Mouse (Mus musculus) embryo, embryonic 10 days (tissue): ENCODE measurements at regions not wholly inside any gene's neighbourhood (a gene's known extent, or its start where the extent isn't known, plus 50 kb on each side); places are given as distances from the start of the nearest gene placed in this dataset.
A peak's percentile ranks its signal among the peaks of the same experiment; 100 is the strongest.
"Not testable (repeated sequence)": the region's sequence is repeated elsewhere in the genome, so short reads cannot be mapped to it uniquely, and the experiment has no call there.

Experiments
- DNase-seq: peaks from one replicate; pipeline ENCODE4 v3.0.0-alpha.2; 2015; ENCODE audit warnings: low spot score

DNA sequence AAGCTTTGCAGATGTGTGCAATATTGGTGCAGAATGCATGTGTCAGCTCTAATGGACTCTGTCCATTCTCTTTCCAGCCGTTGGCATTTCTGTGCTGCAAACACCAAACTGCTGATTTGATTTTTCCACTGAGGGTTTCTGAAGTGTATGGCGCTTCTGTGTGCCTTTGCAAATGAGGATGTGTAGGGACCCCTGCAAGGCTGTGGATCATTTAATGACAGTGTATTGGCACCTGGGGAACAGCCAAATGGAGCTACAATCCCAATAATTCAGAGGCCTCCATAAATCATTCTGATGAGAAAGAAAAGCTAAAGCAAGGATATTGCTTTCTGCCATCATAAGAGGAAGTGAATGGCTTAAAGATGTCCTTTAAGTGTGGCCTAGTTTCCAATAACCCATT lies 305.9 kb upstream of the Pkdcc start:
- no peak for DNase-seq

DNA sequence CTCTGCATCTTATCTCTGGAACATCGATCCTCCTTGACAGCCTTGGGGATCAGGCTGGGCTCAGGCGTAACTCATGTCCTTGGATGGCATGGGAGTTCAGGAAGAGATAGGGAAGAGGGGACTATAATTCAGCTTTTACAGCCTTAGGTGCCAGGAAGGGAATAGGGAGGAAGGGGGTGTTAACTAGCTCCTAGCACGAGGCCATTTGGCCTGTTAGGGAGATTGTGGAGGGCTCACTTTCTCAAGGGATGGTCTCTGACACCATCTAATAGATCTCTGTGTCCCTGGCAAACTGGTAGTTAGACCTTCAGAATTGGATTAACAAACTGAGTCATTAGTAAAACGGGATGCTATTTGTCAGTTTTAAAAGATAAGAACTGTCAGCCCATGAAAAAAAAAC lies 292.1 kb upstream of the Pkdcc start:
- DNase-seq, result not testable (repeated sequence)

GRCm38 (mm10) chr17:82925751-82926150 lies 289.3 kb upstream of the Pkdcc start:
- no peak for DNase-seq

DNA sequence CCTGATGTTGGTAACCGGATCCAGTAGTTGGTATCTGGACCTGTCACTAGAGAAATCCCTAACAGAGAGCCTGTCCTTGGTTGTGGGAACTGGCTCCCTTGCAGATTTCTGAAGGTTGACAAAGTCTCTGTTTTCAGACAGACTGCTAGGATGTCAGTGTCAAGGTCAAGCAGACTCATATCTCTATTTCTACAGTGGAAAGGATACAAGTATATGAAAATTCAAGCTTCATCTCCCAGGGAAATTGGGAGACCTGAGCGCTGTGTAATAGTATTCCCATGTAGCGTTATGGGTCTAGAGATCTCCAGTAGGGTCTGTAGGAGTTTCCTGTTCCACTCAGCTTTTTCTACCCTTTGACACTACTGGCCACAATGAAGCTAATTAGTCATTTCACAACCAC lies 287.4 kb upstream of the Pkdcc start:
- no peak for DNase-seq

DNA sequence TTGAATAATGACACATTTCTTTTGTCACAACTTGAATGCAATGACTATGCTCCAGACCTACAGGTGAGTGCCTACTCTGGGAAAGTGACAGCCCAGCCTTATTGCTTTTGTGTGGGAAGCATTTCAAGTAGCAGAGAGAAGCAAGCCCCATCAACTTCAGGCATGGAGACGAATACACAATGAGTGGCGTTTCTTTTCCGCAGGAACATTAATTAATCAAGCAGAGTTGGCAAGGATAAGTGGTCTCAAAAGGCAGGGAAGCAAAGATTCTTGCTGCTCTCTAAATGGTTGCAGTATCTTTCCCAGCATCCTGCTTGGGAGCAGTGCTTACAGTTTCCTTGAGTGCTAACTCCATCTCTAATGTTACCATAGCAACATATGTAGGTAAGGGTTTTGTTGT lies 285.6 kb upstream of the Pkdcc start:
- DNase-seq, result no peak

DNA sequence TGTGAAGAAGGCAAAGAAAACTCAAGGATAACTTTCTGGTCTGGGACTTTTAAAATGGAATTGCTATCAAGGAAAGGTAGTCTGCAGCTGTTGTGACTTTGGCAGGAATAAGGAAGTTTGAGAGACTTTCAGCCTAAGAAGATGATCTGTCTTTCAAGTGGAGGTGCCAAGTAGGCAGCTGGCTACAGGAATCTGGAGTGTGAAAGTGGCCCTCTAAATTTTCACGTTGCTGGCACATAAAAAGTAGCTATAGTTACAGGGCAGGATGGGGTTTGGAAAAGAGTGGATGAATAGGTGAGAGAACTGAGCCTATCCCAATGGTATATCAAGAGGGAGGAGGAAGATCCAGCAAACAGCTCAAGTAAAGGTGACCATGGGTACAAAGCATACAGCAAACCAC lies 284.4 kb upstream of the Pkdcc start:
- DNase-seq, result no peak

- no peak for DNase-seq
These were observed 283.6 kb upstream of the Pkdcc start for GRCm38 (mm10) chr17:82931476-82931875.

DNA sequence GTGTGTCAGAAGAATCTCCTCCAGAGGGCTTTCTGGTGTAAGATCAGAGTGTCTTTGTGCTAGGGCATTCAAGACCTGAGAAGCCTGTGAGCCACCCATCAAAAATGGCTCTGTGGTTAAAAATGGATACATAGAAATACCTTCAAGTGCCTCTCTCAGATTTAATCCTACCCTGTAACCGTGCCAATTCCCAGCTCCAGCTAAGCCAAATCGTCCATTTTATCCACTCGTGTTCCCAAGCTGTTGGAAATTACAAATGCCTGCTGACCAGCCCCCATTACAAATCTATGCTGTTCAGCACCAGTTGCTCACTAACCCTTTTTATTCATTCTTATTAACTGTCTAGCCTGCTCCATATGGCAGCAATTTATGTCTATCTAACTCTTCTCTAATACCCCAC lies 278.3 kb upstream of the Pkdcc start:
- no peak for DNase-seq

GRCm38 (mm10) chr17:82946083-82946482 lies 269.0 kb upstream of the Pkdcc start:
- DNase-seq, result no peak

- DNase-seq, result no peak
These were observed 265.3 kb upstream of the Pkdcc start for GRCm38 (mm10) chr17:82949794-82950193.

DNA sequence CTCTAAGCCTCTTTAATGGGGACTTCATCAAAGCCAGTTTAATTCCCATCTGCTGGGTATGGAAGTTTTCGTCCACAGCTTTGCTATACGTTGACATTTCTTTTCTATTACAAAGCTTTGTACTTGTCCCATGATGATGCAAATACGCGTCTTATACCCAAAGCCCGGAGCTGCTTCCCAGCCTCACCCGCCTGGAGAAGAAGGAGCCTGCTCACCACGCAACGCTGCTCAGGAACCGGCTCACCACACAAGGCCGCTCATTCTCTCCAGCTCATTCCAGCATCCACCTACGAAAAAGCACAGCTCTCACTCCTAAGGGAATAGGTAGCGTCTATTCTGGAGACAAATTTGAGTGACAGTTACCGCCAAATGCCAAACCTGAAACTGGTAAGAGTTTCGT lies 264.8 kb upstream of the Pkdcc start:
- no peak for DNase-seq

GRCm38 (mm10) chr17:82957409-82957808 lies 257.7 kb upstream of the Pkdcc start:
- peak; percentile 66 for DNase-seq

DNA sequence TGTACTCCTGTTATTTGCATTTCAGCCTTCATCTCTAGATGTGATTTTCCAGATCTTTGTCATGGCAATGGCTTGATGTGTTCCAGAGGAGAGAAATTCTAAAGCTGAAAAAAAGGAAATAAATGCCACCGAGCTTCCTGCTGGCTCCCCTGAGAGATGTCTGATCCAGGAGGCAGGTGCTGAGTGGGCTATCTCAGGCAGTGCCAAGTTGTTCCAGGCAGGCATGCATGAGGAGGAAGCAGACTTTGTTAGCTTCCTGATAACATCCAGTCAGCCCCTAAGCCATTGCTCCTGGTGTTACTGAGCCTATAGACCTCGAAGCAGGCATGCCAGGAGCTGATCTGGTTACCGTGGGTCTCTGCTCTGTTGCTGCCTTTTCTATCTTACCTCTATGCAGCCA lies 251.7 kb upstream of the Pkdcc start:
- DNase-seq, result no peak

GRCm38 (mm10) chr17:82999710-83000109 lies 215.4 kb upstream of the Pkdcc start:
- no peak for DNase-seq

DNA sequence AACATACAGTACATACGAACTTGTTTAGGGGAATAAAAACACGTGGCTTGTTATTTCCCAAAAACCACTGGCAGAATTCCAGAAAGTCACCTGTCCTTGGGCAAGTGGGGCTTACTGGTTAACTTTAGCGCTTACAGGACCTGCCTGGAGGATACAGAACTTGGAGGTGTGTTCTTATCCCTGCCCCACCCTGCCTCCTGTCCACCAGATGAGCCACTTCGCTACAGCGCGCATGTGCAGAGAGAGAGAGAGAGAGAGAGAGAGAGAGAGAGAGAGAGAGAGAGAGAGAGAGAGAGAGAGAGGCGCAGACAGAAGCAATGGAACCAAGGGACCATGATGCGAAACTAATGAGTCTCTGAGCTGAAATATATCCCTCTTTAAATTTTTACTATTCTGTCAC lies 214.7 kb upstream of the Pkdcc start:
- no peak for DNase-seq

DNA sequence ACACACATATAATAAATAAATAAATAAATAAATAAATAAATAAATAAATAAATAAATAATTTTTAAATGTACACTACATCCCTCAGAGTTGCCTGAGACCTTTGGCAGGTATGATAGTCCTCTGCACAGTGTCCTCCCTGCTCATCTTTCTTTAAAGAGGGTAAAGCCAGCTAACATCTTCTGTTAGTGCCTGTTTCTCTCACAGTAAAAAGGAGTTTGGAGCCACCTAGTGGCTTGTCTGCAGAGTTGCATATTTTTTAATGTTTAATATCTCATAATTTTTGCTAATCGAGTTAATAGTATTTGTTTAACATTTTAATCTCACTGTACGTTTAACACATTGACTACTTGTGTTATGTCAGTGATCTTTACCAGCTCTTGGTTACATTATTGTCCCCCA lies 213.5 kb upstream of the Pkdcc start:
- DNase-seq, result peak; percentile 64

DNA sequence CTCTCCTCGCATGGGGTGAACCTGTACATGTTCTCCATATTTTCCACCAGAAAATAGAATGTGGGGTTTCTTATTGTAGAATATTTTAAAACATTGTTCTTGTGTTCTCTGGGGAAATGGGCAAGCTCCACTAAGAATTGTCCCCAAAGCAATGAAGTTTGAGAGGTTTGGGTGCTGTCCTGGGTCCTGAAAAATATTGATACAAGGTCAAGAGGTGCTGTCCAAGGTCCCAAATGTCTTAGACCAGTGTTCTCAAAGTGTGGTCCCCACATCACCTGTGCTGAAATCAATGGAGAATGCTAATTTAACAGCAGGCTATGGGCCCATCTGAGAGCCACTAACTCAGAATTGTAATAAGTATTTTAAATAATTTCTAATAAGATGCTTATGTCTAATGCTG lies 204.2 kb upstream of the Pkdcc start:
- DNase-seq, result peak; percentile 77

DNA sequence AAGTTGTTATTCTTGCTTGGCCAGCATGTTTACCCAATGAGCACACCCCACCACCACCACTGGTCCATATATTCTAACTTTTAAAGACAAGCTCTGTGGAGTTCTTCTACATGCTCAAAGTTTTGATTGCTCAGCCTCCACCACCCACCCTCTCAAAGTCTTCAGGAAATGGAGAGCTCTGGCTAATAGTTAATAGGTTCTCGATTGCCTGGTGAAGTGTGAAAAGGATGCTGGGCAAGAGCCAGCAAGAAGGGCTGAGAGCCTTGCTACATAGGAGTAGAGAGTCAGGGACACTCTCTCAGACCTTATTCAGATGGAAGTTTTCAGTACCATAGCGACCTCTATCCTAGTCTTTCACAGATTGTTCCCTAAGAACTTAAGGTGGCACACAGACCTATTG lies 199.4 kb upstream of the Pkdcc start:
- DNase-seq, result no peak

- no peak for DNase-seq
These were observed 198.2 kb upstream of the Pkdcc start for GRCm38 (mm10) chr17:83016936-83017335.

- no peak for DNase-seq
These were observed 195.8 kb upstream of the Pkdcc start for GRCm38 (mm10) chr17:83019267-83019666.

DNA sequence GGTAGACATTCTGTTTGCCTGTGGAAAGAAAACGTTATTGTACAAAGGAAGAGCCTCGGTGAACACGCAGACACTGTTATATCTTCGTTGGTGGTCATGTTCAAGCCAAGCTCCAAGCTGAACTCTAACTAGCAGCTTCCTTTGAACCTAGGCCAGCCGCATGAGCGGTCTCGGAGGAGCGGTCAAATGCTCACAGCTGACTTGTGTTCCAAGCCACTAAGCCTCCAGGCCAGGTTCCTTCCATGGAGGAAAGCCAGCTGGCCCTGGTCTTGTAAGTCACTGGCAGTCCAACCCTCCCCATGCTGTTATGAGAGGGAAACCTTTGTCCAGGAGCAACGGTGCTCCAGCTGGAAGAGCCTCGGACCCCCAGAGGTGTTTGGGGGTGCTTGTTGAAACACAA lies 194.5 kb upstream of the Pkdcc start:
- DNase-seq, result peak; percentile 14

DNA sequence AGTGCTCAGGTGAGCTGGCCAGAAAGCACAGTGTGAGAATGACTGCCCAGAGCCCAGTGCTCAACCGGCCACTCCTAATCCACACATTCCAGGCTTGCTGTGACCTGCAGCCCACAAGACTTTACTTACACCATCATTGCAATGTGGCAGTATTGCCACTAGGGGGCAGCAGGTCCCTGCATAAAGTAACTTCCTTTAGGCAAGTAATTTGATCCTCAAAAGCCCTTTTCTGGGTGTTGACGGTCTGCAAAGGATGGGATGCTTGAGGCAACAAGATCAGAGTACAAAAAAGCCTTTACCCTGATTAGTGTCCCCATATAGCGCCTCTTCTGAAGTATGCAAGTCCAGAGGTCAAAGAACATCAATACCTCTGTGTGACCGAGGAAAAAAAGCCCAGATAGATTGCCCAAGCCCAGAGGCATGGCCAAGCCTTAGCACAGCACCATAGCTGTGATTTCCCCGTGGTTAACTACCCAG lies 189.7 kb upstream of the Pkdcc start:
- DNase-seq, result peak; percentile 95

GRCm38 (mm10) chr17:83034914-83035573 lies 180.0 kb upstream of the Pkdcc start:
- no peak for DNase-seq

- DNase-seq, result no peak
These were observed 179.5 kb upstream of the Pkdcc start for GRCm38 (mm10) chr17:83035574-83035918.

GRCm38 (mm10) chr17:83039563-83039962 lies 175.5 kb upstream of the Pkdcc start:
- no peak for DNase-seq
